8 mouse cellular contexts compared by ENCODE assay signal in the genomic region with DNA sequence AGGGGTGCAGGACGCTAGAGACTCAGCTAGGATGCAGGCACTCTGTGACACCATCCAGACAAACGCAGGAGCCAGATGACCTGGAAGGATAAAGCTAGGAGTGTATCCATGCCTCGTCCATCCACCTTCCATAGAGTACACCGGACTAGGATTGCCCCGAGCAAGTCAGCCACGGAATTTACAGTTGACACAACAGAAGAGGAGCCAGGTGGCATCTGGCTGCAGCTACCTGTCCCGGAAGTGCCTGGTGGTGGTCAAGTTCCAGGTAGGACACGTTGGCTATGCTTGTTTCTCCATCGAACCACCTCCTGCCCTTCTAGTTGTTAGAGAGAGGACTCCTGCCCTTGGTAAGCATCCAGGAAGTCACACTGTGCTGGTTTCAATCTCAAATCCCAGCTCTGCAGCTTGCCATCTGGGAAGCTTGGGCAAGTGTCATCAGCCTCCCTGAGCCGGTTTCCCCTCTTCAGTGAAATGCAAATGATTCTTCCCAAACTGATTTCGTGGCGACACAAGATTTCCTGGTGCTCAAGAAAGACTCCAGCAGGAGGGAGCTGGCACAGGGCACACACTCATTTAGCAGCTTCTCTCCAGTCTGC. TPM values are rescaled to one million over a fixed set of nuclear protein-coding genes. Genes with fewer than 3 reads are reported as not detected.
DNase-seq lines count a peak whose midpoint lies in the region; ATAC-seq and TF ChIP-seq lines count a peak whose summit lies in the region.

No protein-coding gene starts in this region.

- H3K4me3 ChIP-seq in heart, embryonic 10.5 days = peak overlapping the region; percentile 76
- H3K4me3 ChIP-seq in heart, adult 2 months = no peak overlapping the region
- H3K4me3 ChIP-seq in ES-Bruce4 (ENCODE audit: low read depth, low read length) = peak overlapping the region; percentile 53
- peak overlapping the region; percentile 71 for H3K4me3 ChIP-seq in forebrain, embryonic 12.5 days (replicated peaks)
- H3K4me3 ChIP-seq in liver, embryonic 14.5 days (ENCODE audit: insufficient read depth in 1 of 2, low read depth in 2 of 2, low read length in 2 of 2) = no peak overlapping the region

- H3K4me2 ChIP-seq in forebrain, embryonic 12.5 days = peak overlapping the region; percentile 100
- H3K4me2 ChIP-seq in liver, embryonic 14.5 days (ENCODE audit: low read depth) = peak overlapping the region; percentile 51

- peaks cover 28% of the 10 kb centered on the region for H3K4me1 ChIP-seq in heart, embryonic 10.5 days
- H3K4me1 ChIP-seq in heart, adult 2 months (ENCODE audit: control insufficient read depth, insufficient read depth, low read length) = peaks cover 3% of the 10 kb centered on the region; the same call in 1 of the 2 replicates
- no peaks in the 10 kb centered on the region for H3K4me1 ChIP-seq in ES-Bruce4 (ENCODE audit: control insufficient read depth, insufficient read depth, low read length)
- H3K4me1 ChIP-seq in forebrain, embryonic 12.5 days = peaks cover 29% of the 10 kb centered on the region
- H3K4me1 ChIP-seq in liver, embryonic 14.5 days (replicated peaks; ENCODE audit: control insufficient read depth in 2 of 2, insufficient read depth in 2 of 2, low read length in 1 of 2) = no peaks in the 10 kb centered on the region

- TF ChIP-seq CTCF in heart, adult 2 months (IDR thresholded peaks at IDR 0.05) = no peak
- TF ChIP-seq CTCF in ES-Bruce4 (IDR thresholded peaks at IDR 0.05; ENCODE audit: low read depth, low read length) = no peak
- no peak for TF ChIP-seq CTCF in liver, embryonic 14.5 days (IDR thresholded peaks at IDR 0.05; ENCODE audit: low read depth)

- no peak for TF ChIP-seq EP300 in heart, adult 2 months (IDR thresholded peaks at IDR 0.05; ENCODE audit: insufficient read depth, low read depth, low read length)
- no peak for TF ChIP-seq EP300 in ES-Bruce4 (IDR thresholded peaks at IDR 0.05; ENCODE audit: insufficient read depth, low read depth, low read length)
- TF ChIP-seq EP300 in liver, embryonic 14.5 days (IDR thresholded peaks at IDR 0.05; ENCODE audit: low read depth) = no peak

- no peaks in the 10 kb centered on the region for H3K36me3 ChIP-seq in heart, embryonic 10.5 days
- H3K36me3 ChIP-seq in heart, adult 2 months (ENCODE audit: control insufficient read depth, insufficient read depth, low read length) = no peaks in the 10 kb centered on the region
- no peaks in the 10 kb centered on the region for H3K36me3 ChIP-seq in ES-Bruce4 (ENCODE audit: control insufficient read depth, insufficient read depth, low read length, poor library complexity, severe bottlenecking)
- no peaks in the 10 kb centered on the region for H3K36me3 ChIP-seq in forebrain, embryonic 12.5 days (replicated peaks)
- no peaks in the 10 kb centered on the region for H3K36me3 ChIP-seq in liver, embryonic 14.5 days (replicated peaks; ENCODE audit: control insufficient read depth, insufficient read depth, low read depth)

- H3K9ac ChIP-seq in heart, adult 2 months (ENCODE audit: low read depth, low read length) = no peak overlapping the region
- peak overlapping the region; percentile 88 for H3K9ac ChIP-seq in ES-Bruce4 (ENCODE audit: low read depth, poor library complexity, severe bottlenecking)
- H3K9ac ChIP-seq in forebrain, embryonic 12.5 days = no peak overlapping the region
- H3K9ac ChIP-seq in liver, embryonic 14.5 days (replicated peaks) = no peak overlapping the region

- peak; percentile 33 for ATAC-seq in forebrain, embryonic 12.5 days (ENCODE audit: low FRiP score)
- ATAC-seq in liver, embryonic 14.5 days (ENCODE audit: insufficient read depth) = no peak
- no peak for ATAC-seq in erythroid progenitor cell, adult 5-6 weeks (replicated peaks; ENCODE audit: low FRiP score, poor library complexity, severe bottlenecking)

- intact Hi-C loops in heart, adult 2 months (cut with DNase I) = no loop called here

- DNase-seq in heart, embryonic 10.5 days (ENCODE audit: low spot score) = no peak
- DNase-seq in heart, adult 2 months = no peak
- no peak for DNase-seq in liver, embryonic 14.5 days (ENCODE audit: low read depth in 3 of 3, low spot score in 3 of 3)
- no peak for DNase-seq in retina, embryonic 14.5 days (ENCODE audit: low spot score)
- DNase-seq in ovary, adult 18-20 months (ENCODE audit: low spot score) = no peak

- WGBS in heart, embryonic 10.5 days = 5% methylated on average over 12 of the region's 12 CpGs
- 16% methylated on average over 12 of the region's 12 CpGs for WGBS in heart, adult 2 months
- WGBS in forebrain, embryonic 12.5 days = 4% methylated on average over 12 of the region's 12 CpGs
- WGBS in liver, embryonic 14.5 days (ENCODE audit: insufficient replicate concordance) = 9% methylated on average over 12 of the region's 12 CpGs

- TF ChIP-seq POLR2A in heart, adult 2 months (IDR thresholded peaks at IDR 0.05; ENCODE audit: insufficient read depth, low read depth, low read length) = no peak
- no peak for TF ChIP-seq POLR2A in ES-Bruce4 (IDR thresholded peaks at IDR 0.05; ENCODE audit: insufficient read depth, low read length)

- H3K27me3 ChIP-seq in heart, embryonic 10.5 days (ENCODE audit: insufficient read depth, poor library complexity, severe bottlenecking) = peaks cover 76% of the 10 kb centered on the region
- H3K27me3 ChIP-seq in heart, adult 2 months (ENCODE audit: control insufficient read depth, insufficient read depth, low read length) = no peaks in the 10 kb centered on the region
- peaks cover 2% of the 10 kb centered on the region for H3K27me3 ChIP-seq in ES-Bruce4 (ENCODE audit: control insufficient read depth, insufficient read depth, low read length, poor library complexity, severe bottlenecking)
- peaks cover 69% of the 10 kb centered on the region for H3K27me3 ChIP-seq in forebrain, embryonic 12.5 days
- peaks cover 57% of the 10 kb centered on the region for H3K27me3 ChIP-seq in liver, embryonic 14.5 days (ENCODE audit: control insufficient read depth, insufficient read depth, low read length)

- H3K27ac ChIP-seq in heart, embryonic 10.5 days = no peak overlapping the region
- no peak overlapping the region for H3K27ac ChIP-seq in heart, adult 2 months
- H3K27ac ChIP-seq in ES-Bruce4 (ENCODE audit: insufficient read depth, low read length) = no peak overlapping the region
- H3K27ac ChIP-seq in forebrain, embryonic 12.5 days = no peak overlapping the region
- no peak overlapping the region for H3K27ac ChIP-seq in liver, embryonic 14.5 days

- no peaks in the 10 kb centered on the region for H3K79me2 ChIP-seq in heart, adult 2 months (replicated peaks; ENCODE audit: control insufficient read depth, insufficient read depth, low read length)

- no peaks in the 10 kb centered on the region for H3K9me3 ChIP-seq in heart, embryonic 10.5 days
- H3K9me3 ChIP-seq in ES-Bruce4 (replicated peaks; ENCODE audit: control insufficient read depth, insufficient read depth, low read length, poor library complexity, severe bottlenecking) = no peaks in the 10 kb centered on the region
- H3K9me3 ChIP-seq in forebrain, embryonic 12.5 days = no peaks in the 10 kb centered on the region
- no peaks in the 10 kb centered on the region for H3K9me3 ChIP-seq in liver, embryonic 14.5 days (ENCODE audit: control insufficient read depth, low read length)

RNA-seq across cellular contexts. Expression of a gene that starts 0.5 kb away (rescaled TPM):
- 0.79 and 1.2 TPM in 2 replicates for polyA plus RNA-seq in heart, embryonic 10.5 days (2016; fragmentation: Nextera tagmentation; extraction: Ambion mirVana)
- 1 to 10 TPM; 2.3 to 3.9 TPM for total RNA-seq in heart, adult 2 months (2021)
- 6.0 and 13.2 TPM in 2 replicates for polyA plus RNA-seq in heart, adult 2 months (2012; rRNA removed)
- polyA plus RNA-seq in ES-Bruce4 (2011; ENCODE audit: insufficient read depth, insufficient read length, low read depth, missing spikeins) = 8.1 and 11.4 TPM in 2 replicates
- polyA plus RNA-seq in forebrain, embryonic 12.5 days (2016; fragmentation: Nextera tagmentation; extraction: Ambion mirVana) = 6.0 and 6.1 TPM in 2 replicates
- 0.13 and 0.26 TPM in 2 replicates for polyA plus RNA-seq in liver, embryonic 14.5 days (2012; rRNA removed)
- polyA plus RNA-seq in liver, embryonic 14.5 days (2014; fragmentation: Nextera tagmentation; extraction: Ambion mirVana) = 0.14 TPM in 1 of 2 replicates, not detected in the other
- not detected in 2 replicates for total RNA-seq in erythroid progenitor cell, adult 5-6 weeks (2015; ENCODE audit: low replicate concordance)
- total RNA-seq in erythroid progenitor cell, adult 5-6 weeks (2017; ENCODE audit: low replicate concordance) = not detected in 2 replicates

RNA-seq across cellular contexts. Expression of a gene that starts 36.7 kb away (rescaled TPM):
- polyA plus RNA-seq in heart, embryonic 10.5 days (2016; fragmentation: Nextera tagmentation; extraction: Ambion mirVana) = 110 and 113 TPM in 2 replicates
- total RNA-seq in heart, adult 2 months (2021) = 10 to 100 TPM; 74.6 to 80.6 TPM
- 40.4 and 75.4 TPM in 2 replicates for polyA plus RNA-seq in heart, adult 2 months (2012; rRNA removed)
- 137 and 139 TPM in 2 replicates for polyA plus RNA-seq in ES-Bruce4 (2011; ENCODE audit: insufficient read depth, insufficient read length, low read depth, missing spikeins)
- 50.3 and 50.8 TPM in 2 replicates for polyA plus RNA-seq in forebrain, embryonic 12.5 days (2016; fragmentation: Nextera tagmentation; extraction: Ambion mirVana)
- 22.3 and 34.1 TPM in 2 replicates for polyA plus RNA-seq in liver, embryonic 14.5 days (2012; rRNA removed)
- 13.9 and 16.1 TPM in 2 replicates for polyA plus RNA-seq in liver, embryonic 14.5 days (2014; fragmentation: Nextera tagmentation; extraction: Ambion mirVana)
- total RNA-seq in erythroid progenitor cell, adult 5-6 weeks (2015; ENCODE audit: low replicate concordance) = 32.3 and 36.8 TPM in 2 replicates
- 23.2 and 25.9 TPM in 2 replicates for total RNA-seq in erythroid progenitor cell, adult 5-6 weeks (2017; ENCODE audit: low replicate concordance)

RNA-seq across cellular contexts. Expression of a gene that starts 40.9 kb away (rescaled TPM):
- polyA plus RNA-seq in heart, embryonic 10.5 days (2016; fragmentation: Nextera tagmentation; extraction: Ambion mirVana) = 88.7 and 117 TPM in 2 replicates
- 10 to 100 TPM; 32.2 to 38.1 TPM for total RNA-seq in heart, adult 2 months (2021)
- 36.2 and 43.8 TPM in 2 replicates for polyA plus RNA-seq in heart, adult 2 months (2012; rRNA removed)
- 76.1 and 79.9 TPM in 2 replicates for polyA plus RNA-seq in ES-Bruce4 (2011; ENCODE audit: insufficient read depth, insufficient read length, low read depth, missing spikeins)
- 90.5 and 97.1 TPM in 2 replicates for polyA plus RNA-seq in forebrain, embryonic 12.5 days (2016; fragmentation: Nextera tagmentation; extraction: Ambion mirVana)
- 45.0 and 55.2 TPM in 2 replicates for polyA plus RNA-seq in liver, embryonic 14.5 days (2012; rRNA removed)
- 95.5 and 106 TPM in 2 replicates for polyA plus RNA-seq in liver, embryonic 14.5 days (2014; fragmentation: Nextera tagmentation; extraction: Ambion mirVana)
- total RNA-seq in erythroid progenitor cell, adult 5-6 weeks (2015; ENCODE audit: low replicate concordance) = 45.8 and 70.0 TPM in 2 replicates
- total RNA-seq in erythroid progenitor cell, adult 5-6 weeks (2017; ENCODE audit: low replicate concordance) = 29.8 and 33.7 TPM in 2 replicates

RNA-seq across cellular contexts. Expression of a gene that starts 59.9 kb away (rescaled TPM):
- polyA plus RNA-seq in heart, embryonic 10.5 days (2016; fragmentation: Nextera tagmentation; extraction: Ambion mirVana) = 25.7 and 35.8 TPM in 2 replicates
- total RNA-seq in heart, adult 2 months (2021) = 10 to 100 TPM; 15.8 to 22.0 TPM
- polyA plus RNA-seq in heart, adult 2 months (2012; rRNA removed) = 18.4 and 27.8 TPM in 2 replicates
- polyA plus RNA-seq in ES-Bruce4 (2011; ENCODE audit: insufficient read depth, insufficient read length, low read depth, missing spikeins) = 35.5 and 36.9 TPM in 2 replicates
- 68.6 and 69.8 TPM in 2 replicates for polyA plus RNA-seq in forebrain, embryonic 12.5 days (2016; fragmentation: Nextera tagmentation; extraction: Ambion mirVana)
- polyA plus RNA-seq in liver, embryonic 14.5 days (2012; rRNA removed) = 6.2 and 6.3 TPM in 2 replicates
- polyA plus RNA-seq in liver, embryonic 14.5 days (2014; fragmentation: Nextera tagmentation; extraction: Ambion mirVana) = 5.6 and 7.5 TPM in 2 replicates
- total RNA-seq in erythroid progenitor cell, adult 5-6 weeks (2015; ENCODE audit: low replicate concordance) = 5.4 and 5.9 TPM in 2 replicates
- total RNA-seq in erythroid progenitor cell, adult 5-6 weeks (2017; ENCODE audit: low replicate concordance) = 5.4 and 6.8 TPM in 2 replicates

Comparison
In these comparisons a context has a peak if more than half of its experiments do, and no peak if none do; other contexts are left out.
1. H3K4me3 ChIP-seq: peak in heart, embryonic 10.5 days (single experiment), ES-Bruce4 (single experiment) and forebrain, embryonic 12.5 days (single experiment); none in heart, adult 2 months (single experiment) and liver, embryonic 14.5 days (0 of 2).